Mouse (Mus musculus): ENCODE results near the gene Syt13. TPM values are rescaled to one million over a fixed set of nuclear protein-coding genes. Genes with fewer than 3 reads are reported as not detected.
A peak's percentile ranks its signal among the peaks of the same experiment; 100 is the strongest.

Gene Syt13
- total and polyA plus RNA-seq, 2 experiments from 2014 or later: 0.11 to 0.31 TPM

DNA sequence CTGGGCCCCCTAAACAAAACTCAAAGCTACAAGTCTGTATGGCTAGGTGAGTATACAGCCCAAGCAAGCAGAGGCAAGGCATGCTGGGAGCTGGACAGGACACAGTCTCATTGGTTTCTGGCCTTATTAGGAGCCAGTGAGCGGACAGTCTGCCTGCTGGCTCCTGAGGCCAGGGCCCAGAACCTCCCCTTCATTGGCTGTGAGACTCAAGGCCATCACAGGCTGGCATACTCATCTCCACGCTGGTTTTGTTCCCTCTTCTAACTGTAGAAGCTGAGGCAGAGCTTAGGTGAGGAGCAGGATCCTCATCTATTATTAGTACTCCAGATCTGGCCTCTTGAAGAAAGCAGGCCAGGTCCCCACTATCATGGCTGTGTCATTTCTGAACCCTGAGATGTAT is 70.3 kb downstream of the Syt13 start:
- H3K9ac ChIP-seq (replicated peaks; ENCODE audit: low read depth, low read length): no peak overlapping the region
- no peaks in the 10 kb centered on the region for H3K9me3 ChIP-seq (replicated peaks; ENCODE audit: control insufficient read depth, low read length)
- WGBS: 79% methylated on average over 2 of the region's 2 CpGs
- no peak for ATAC-seq (ENCODE audit: insufficient read depth, low read depth)
- H3K36me3 ChIP-seq (replicated peaks; ENCODE audit: control insufficient read depth, insufficient read depth, low read length): peaks cover 13% of the 10 kb centered on the region; the same call in 1 of the 2 replicates
- DNase-seq (ENCODE audit: low spot score): no peak
- TF ChIP-seq EP300 (IDR thresholded peaks at IDR 0.05; ENCODE audit: low read depth) (no peak), CTCF (IDR thresholded peaks at IDR 0.05; ENCODE audit: low read depth) (no peak)
- H3K4me3 ChIP-seq (ENCODE audit: low read depth, low read length): no peak overlapping the region
- no peak overlapping the region for H3K4me2 ChIP-seq (ENCODE audit: low read depth, low read length)
- peaks cover 33% of the 10 kb centered on the region for H3K4me1 ChIP-seq (ENCODE audit: control insufficient read depth, insufficient read depth)
- no peaks in the 10 kb centered on the region for H3K27me3 ChIP-seq (ENCODE audit: control insufficient read depth, insufficient read depth, low read length)
- H3K27ac ChIP-seq (ENCODE audit: low read depth): no peak overlapping the region

DNA sequence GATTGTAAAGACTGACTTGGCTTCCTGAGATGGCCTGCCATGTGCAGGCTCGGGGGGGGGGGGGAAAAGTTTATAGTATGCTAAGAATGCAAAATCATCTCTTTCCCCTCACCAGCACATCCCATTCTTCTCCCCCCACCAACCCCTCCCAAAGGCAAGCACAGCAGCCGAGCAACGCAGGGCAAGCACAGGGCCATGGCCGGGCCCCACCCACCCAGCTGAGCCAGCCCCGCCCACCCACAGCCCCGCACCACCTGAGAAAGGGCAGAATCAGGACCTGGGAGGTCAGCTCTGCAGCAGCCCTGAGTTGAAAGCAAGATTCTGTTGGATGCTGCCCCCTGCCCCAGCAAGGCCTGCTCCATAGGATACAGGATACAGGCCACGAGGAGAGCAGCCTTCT is 70.7 kb downstream of the Syt13 start:
- H3K9ac ChIP-seq (replicated peaks; ENCODE audit: low read depth, low read length): no peak overlapping the region
- TF ChIP-seq CTCF (IDR thresholded peaks at IDR 0.05; ENCODE audit: low read depth) (no peak), EP300 (IDR thresholded peaks at IDR 0.05; ENCODE audit: low read depth) (no peak)
- peaks cover 33% of the 10 kb centered on the region for H3K4me1 ChIP-seq (ENCODE audit: control insufficient read depth, insufficient read depth)

DNA sequence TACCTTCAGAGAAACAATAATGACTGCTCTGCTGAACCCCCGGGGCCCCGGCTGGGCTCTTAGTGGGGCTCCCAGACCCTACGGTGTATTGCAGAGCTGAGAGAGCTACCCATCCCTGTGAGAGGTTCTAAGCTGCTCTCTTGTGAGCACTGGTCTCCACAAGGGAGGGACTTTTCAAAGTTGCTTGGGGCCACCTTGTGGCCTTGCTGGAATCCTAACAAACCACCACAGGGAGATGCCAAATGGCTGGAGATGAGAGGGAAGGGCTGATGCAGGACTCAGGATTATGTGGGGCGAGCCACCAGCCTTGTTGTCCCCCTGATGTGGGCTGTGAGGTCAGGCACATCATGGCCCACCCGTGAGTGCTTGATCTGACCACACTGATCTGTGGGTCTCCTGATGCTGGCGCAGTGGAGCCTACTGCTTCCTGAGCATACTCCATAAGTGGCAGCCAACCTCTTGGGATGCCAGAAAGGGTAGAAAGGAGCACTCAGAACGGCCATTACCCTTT is 72.3 kb downstream of the Syt13 start:
- peak overlapping the region; percentile 86 for H3K27ac ChIP-seq (ENCODE audit: low read depth)
- no peak overlapping the region for H3K9ac ChIP-seq (replicated peaks; ENCODE audit: low read depth, low read length)
- peaks cover 8% of the 10 kb centered on the region; the same call in 1 of the 2 replicates for H3K36me3 ChIP-seq (replicated peaks; ENCODE audit: control insufficient read depth, insufficient read depth, low read length)
- H3K27me3 ChIP-seq (ENCODE audit: control insufficient read depth, insufficient read depth, low read length): no peaks in the 10 kb centered on the region
- TF ChIP-seq CTCF (IDR thresholded peaks at IDR 0.05; ENCODE audit: low read depth) (peak; percentile 24), EP300 (IDR thresholded peaks at IDR 0.05; ENCODE audit: low read depth) (no peak)
- DNase-seq (ENCODE audit: low spot score): no peak
- H3K4me1 ChIP-seq (ENCODE audit: control insufficient read depth, insufficient read depth): peaks cover 33% of the 10 kb centered on the region
- H3K4me3 ChIP-seq (ENCODE audit: low read depth, low read length): no peak overlapping the region
- H3K4me2 ChIP-seq (ENCODE audit: low read depth, low read length): no peak overlapping the region
- no peak for ATAC-seq (ENCODE audit: insufficient read depth, low read depth)
- H3K9me3 ChIP-seq (replicated peaks; ENCODE audit: control insufficient read depth, low read length): no peaks in the 10 kb centered on the region
- WGBS: 83% methylated on average over 7 of the region's 7 CpGs

More for the DNA sequence above, 70.7 kb downstream of the Syt13 start:
- Histone ChIP-seq H3K4me2 (ENCODE audit: low read depth, low read length) (no peak overlapping the region), H3K36me3 (replicated peaks; ENCODE audit: control insufficient read depth, insufficient read depth, low read length) (peaks cover 10% of the 10 kb centered on the region; the same call in 1 of the 2 replicates), H3K27ac (ENCODE audit: low read depth) (no peak overlapping the region), H3K4me3 (ENCODE audit: low read depth, low read length) (no peak overlapping the region), H3K9me3 (replicated peaks; ENCODE audit: control insufficient read depth, low read length) (no peaks in the 10 kb centered on the region), H3K27me3 (ENCODE audit: control insufficient read depth, insufficient read depth, low read length) (no peaks in the 10 kb centered on the region)
- 46% methylated on average over 7 of the region's 7 CpGs for whole genome bisulfite sequencing
- ATAC-seq (ENCODE audit: insufficient read depth, low read depth) (no peak), DNase-seq (ENCODE audit: low spot score) (no peak)

DNA sequence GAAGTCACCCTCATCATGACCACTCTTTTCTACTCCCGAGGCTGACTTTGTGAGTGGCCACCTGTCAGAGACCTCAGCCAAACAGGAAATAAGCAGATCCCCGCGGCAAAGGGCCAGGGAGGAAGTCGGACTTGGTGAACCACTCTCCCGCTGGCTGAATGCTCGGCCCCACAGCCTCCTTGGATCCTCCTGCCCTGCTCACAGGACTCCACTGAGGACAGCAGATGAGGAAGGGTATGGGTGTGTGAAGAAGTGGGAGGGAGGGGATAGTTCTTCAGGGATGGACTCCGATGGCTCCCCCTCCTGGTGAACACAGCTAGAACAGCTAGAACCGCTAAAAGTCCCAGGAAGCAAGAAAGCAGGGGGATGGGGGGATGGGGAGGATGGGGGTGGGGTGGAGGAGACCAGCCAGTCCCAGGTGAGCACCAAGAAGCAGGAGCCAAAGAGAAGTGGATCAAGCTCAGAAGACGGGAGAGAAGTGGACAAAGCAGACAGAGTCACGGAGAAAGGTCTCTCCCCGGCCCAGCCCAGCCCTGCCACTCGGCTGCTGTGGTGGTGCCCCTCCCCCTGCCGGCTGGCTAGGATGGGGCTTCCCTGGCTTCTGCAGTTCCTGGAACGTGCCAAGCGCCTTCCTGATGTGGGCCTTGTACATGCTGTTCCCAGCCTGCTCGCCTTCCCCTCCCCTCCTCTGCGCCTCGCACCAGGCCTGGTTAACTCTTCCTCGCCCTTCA is 73.2 kb downstream of the Syt13 start:
- DNase-seq (ENCODE audit: low spot score) (peak; percentile 90), ATAC-seq (ENCODE audit: insufficient read depth, low read depth) (peak; percentile 95)
- no peaks in the 10 kb centered on the region for H3K27me3 ChIP-seq (ENCODE audit: control insufficient read depth, insufficient read depth, low read length)
- peak overlapping the region; percentile 86 for H3K27ac ChIP-seq (ENCODE audit: low read depth)
- H3K9me3 ChIP-seq (replicated peaks; ENCODE audit: control insufficient read depth, low read length): no peaks in the 10 kb centered on the region
- 9% methylated on average over 19 of the region's 19 CpGs for WGBS
- H3K9ac ChIP-seq (replicated peaks; ENCODE audit: low read depth, low read length): peak overlapping the region; percentile 11; the same call in 1 of the 2 replicates
- H3K4me2 ChIP-seq (ENCODE audit: low read depth, low read length): peak overlapping the region; percentile 50
- peak overlapping the region; percentile 8; the same call in 1 of the 2 replicates for H3K4me3 ChIP-seq (ENCODE audit: low read depth, low read length)
- peaks cover 17% of the 10 kb centered on the region for H3K36me3 ChIP-seq (replicated peaks; ENCODE audit: control insufficient read depth, insufficient read depth, low read length)
- peaks cover 33% of the 10 kb centered on the region for H3K4me1 ChIP-seq (ENCODE audit: control insufficient read depth, insufficient read depth)
- TF ChIP-seq CTCF (IDR thresholded peaks at IDR 0.05; ENCODE audit: low read depth) (peak; percentile 51), EP300 (IDR thresholded peaks at IDR 0.05; ENCODE audit: low read depth) (peak; percentile 96)

DNA sequence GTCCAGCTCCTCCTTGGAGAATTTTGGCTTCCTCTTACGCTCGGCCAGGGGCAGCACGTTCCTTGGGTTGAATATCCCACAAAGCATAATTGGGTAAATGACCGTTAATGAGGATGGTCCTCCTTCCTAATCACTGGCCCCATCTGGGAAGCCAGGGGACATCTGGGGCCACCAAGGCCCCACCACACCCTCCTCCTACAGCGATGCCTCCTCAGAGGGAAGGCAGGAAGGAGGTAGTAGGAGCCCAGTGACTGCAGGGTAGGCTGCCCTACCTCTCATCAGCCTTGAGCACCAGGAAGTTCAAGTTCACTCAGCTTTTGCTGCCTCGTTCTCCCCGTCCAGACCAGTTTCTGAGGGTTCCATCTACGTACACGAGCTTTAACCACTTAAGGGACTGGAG is 74.7 kb downstream of the Syt13 start:
- no peak overlapping the region for H3K27ac ChIP-seq (ENCODE audit: low read depth)
- ATAC-seq (ENCODE audit: insufficient read depth, low read depth) (no peak), DNase-seq (ENCODE audit: low spot score) (no peak)
- 88% methylated on average over 9 of the region's 9 CpGs for WGBS
- no peak overlapping the region for H3K4me2 ChIP-seq (ENCODE audit: low read depth, low read length)
- peaks cover 33% of the 10 kb centered on the region for H3K4me1 ChIP-seq (ENCODE audit: control insufficient read depth, insufficient read depth)
- peaks cover 21% of the 10 kb centered on the region for H3K36me3 ChIP-seq (replicated peaks; ENCODE audit: control insufficient read depth, insufficient read depth, low read length)
- no peaks in the 10 kb centered on the region for H3K9me3 ChIP-seq (replicated peaks; ENCODE audit: control insufficient read depth, low read length)
- H3K27me3 ChIP-seq (ENCODE audit: control insufficient read depth, insufficient read depth, low read length): no peaks in the 10 kb centered on the region
- H3K9ac ChIP-seq (replicated peaks; ENCODE audit: low read depth, low read length): no peak overlapping the region
- TF ChIP-seq EP300 (IDR thresholded peaks at IDR 0.05; ENCODE audit: low read depth) (no peak), CTCF (IDR thresholded peaks at IDR 0.05; ENCODE audit: low read depth) (no peak)
- H3K4me3 ChIP-seq (ENCODE audit: low read depth, low read length): no peak overlapping the region

All from heart, postnatal 0 days (tissue).